Mouse (Mus musculus): Measurements from ENCODE around the gene Spred3.

GRCm38 (mm10) chr7:29162750-29163525, 7.3 kb downstream of the Spred3 start:
- TF ChIP-seq GATA1 (IDR thresholded peaks at IDR 0.05; ENCODE audit: borderline replicate concordance, low read length) (no peak), FLI1 (IDR thresholded peaks at IDR 0.05; ENCODE audit: low read length) (no peak)

All from megakaryocyte, embryonic 14.5 days (primary cell).